Mouse (Mus musculus) midbrain, embryonic 13.5 days (tissue): ENCODE measurements around the gene Csnk1g2. TPM values are rescaled to one million over a fixed set of nuclear protein-coding genes. Genes with fewer than 3 reads are reported as not detected.

ENCODE experiments used
- ATAC-seq: fragments of 200-750 bp; cut with Nextera tagmentation; 2 replicates; pipeline ENCODE4 v1.8.0; 2017; ENCODE audit warnings: mild to moderate bottlenecking, moderate TSS enrichment, moderate library complexity
- H3K27ac ChIP-seq: fragments of 300-500 bp; sonication (generic); 2 replicates; pipeline ENCODE4 v1.5.1; 2015; ENCODE audit warnings: inconsistent platforms, mild to moderate bottlenecking, moderate library complexity
- H3K27me3 ChIP-seq: fragments of 300-500 bp; sonication (generic); 2 replicates; pipeline ENCODE4 v1.6.1; 2015; ENCODE audit warnings: mild to moderate bottlenecking, inconsistent platforms
- H3K36me3 ChIP-seq: fragments of 300-500 bp; sonication (generic); 2 replicates; pipeline ENCODE4 v1.6.1; 2015; ENCODE audit warnings: mild to moderate bottlenecking, inconsistent platforms
- H3K4me1 ChIP-seq: fragments of 300-500 bp; sonication (generic); replicated peaks from 2 replicates; pipeline ENCODE4 v1.6.1; 2015; ENCODE audit warnings: inconsistent platforms
- H3K4me2 ChIP-seq: fragments of 300-500 bp; sonication (generic); replicated peaks from 2 replicates; pipeline ENCODE4 v1.6.1; 2015; ENCODE audit warnings: moderate library complexity, mild to moderate bottlenecking, inconsistent platforms
- H3K4me3 ChIP-seq: fragments of 300-500 bp; sonication (generic); replicated peaks from 2 replicates; pipeline ENCODE4 v1.5.1; 2015; ENCODE audit warnings: mild to moderate bottlenecking, inconsistent platforms
- H3K9ac ChIP-seq: fragments of 300-500 bp; sonication (generic); replicated peaks from 2 replicates; pipeline ENCODE4 v1.6.1; 2015; ENCODE audit warnings: mild to moderate bottlenecking, inconsistent platforms
- H3K9me3 ChIP-seq: fragments of 300-500 bp; sonication (generic); 2 replicates; pipeline ENCODE4 v1.6.1; 2016; ENCODE audit warnings: mild to moderate bottlenecking, inconsistent platforms
- WGBS: fragments of 180-500 bp; shearing (Covaris S2); methylation state at CpG from one replicate; pipeline ENCODE4 v1.1.7; 2015; 5-methylcytosine and 5-hydroxymethylcytosine counted together
- polyA plus RNA-seq: library from polyadenylated mRNA; unstranded; fragments of >200 nt; fragmentation: Nextera tagmentation; extraction: Ambion mirVana; gene quantifications from 2 replicates; pipeline ENCODE4 v1.2.1, GENCODE M21; 2015

Gene Csnk1g2
- polyA plus RNA-seq, 1 experiment from 2014 or later = 115 TPM

DNA sequence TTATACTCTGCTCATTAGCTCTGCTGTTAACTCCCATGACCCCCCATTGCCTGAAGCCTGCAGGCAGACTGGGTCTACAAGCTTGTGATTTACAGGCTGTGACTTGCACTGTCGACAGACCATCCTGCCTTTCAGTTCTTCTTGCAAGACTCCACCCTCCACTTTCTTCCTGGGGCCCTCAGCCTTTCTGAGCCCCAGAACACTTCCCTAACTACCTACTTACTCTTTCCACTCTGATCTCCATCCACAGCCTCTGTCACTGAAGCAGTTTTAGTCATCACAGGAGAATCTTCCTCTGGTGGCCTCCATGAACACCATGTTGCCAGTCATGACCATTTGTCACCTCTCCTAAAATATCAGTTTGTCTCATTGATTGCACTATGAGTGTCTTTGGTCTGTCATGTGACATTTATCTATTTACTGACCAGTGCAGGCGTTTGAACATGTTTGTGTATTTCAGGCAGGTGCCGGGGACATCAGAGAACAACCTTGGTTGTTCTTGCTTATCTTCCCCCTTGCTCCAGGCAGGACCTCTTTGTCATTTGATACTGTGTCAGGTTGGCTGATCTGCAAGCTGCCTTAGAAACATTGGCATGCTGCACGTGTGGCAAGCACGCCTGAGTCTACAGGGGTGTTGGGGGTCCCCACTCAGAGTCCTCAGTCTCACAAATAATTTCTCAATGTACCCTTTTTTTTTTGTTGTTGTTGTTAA is 41.0 kb downstream of the Csnk1g2 start:
- no peaks in the 10 kb centered on the region for H3K9me3 ChIP-seq
- H3K4me3 ChIP-seq = no peak overlapping the region
- no peaks in the 10 kb centered on the region for H3K27me3 ChIP-seq
- no peak overlapping the region for H3K9ac ChIP-seq
- H3K4me2 ChIP-seq = no peak overlapping the region
- ATAC-seq = no peak
- 75% methylated on average over 5 of the region's 5 CpGs for WGBS
- H3K4me1 ChIP-seq = 0 out of 2 replicates have a peak, but pooled peaks cover 10% of the 10 kb centered on the region
- peaks cover 35% of the 10 kb centered on the region for H3K36me3 ChIP-seq
- no peak overlapping the region; the same call in 1 of the 2 replicates for H3K27ac ChIP-seq

DNA sequence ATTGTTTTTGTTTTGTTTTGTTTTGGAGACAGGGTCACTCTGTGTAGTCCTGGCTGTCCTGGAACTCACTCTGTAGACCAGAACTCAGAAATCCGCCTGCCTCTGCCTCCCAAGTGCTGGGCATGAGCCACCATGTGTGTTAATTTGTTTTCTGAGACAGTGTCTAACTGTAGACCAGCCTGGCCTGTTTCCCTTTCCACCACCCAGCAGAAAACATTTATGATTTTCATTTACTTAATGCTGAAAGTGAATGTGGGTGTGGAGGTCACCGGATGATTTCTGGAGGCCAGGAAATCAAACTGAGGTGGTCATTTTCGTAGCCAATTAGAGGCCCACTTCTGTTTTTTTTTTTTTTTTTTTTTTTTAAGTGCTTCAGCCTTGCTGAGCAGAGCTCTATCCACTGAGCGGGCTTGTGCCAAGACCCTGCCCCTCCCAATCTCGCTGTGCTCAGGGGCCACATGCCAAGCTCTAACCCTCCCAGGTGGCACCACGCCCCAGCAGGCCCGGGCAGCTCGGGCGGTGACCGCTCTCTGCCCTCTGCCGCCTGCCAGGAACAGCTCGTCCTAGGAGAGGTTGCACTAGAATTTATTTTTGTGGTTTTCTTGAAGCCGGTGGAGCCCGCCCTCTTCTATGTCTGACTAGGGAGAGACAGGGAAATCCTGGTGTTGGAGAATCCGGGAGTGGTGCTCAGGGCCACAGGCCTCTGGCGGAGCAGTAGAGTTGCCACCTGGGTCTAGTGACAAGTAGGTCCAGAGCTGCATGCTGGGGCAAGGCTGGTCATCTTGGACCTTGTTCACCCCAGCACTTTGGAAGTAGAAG is 41.8 kb downstream of the Csnk1g2 start:
- 54% methylated on average over 16 of the region's 16 CpGs for WGBS
- H3K4me2 ChIP-seq = no peak overlapping the region
- ATAC-seq = 0 out of 2 replicates have a peak, but pooled peaks have one; percentile 37

GRCm38 (mm10) chr10:80665016-80665380 is 42.4 kb downstream of the Csnk1g2 start:
- Histone ChIP-seq H3K27ac (0 out of 2 replicates have a peak overlapping the region, but pooled peaks have one; percentile 10), H3K27me3 (no peaks in the 10 kb centered on the region), H3K36me3 (peaks cover 48% of the 10 kb centered on the region), H3K4me2 (no peak overlapping the region), H3K4me3 (no peak overlapping the region), H3K9ac (no peak overlapping the region), H3K4me1 (0 out of 2 replicates have a peak, but pooled peaks cover 7% of the 10 kb centered on the region), H3K9me3 (no peaks in the 10 kb centered on the region)
- WGBS = 26% methylated on average over 10 of the region's 10 CpGs
- no peak for ATAC-seq

More for the DNA sequence above, 41.8 kb downstream of the Csnk1g2 start:
- Histone ChIP-seq H3K27me3 (no peaks in the 10 kb centered on the region), H3K4me3 (no peak overlapping the region), H3K9ac (no peak overlapping the region), H3K9me3 (no peaks in the 10 kb centered on the region), H3K4me1 (0 out of 2 replicates have a peak, but pooled peaks cover 9% of the 10 kb centered on the region), H3K36me3 (peaks cover 43% of the 10 kb centered on the region), H3K27ac (peak overlapping the region; percentile 10; the same call in 1 of the 2 replicates)

GRCm38 (mm10) chr10:80665459-80665858 is 42.8 kb downstream of the Csnk1g2 start:
- 84% methylated on average over 4 of the region's 4 CpGs for WGBS
- H3K4me2 ChIP-seq = no peak overlapping the region
- no peaks in the 10 kb centered on the region for H3K9me3 ChIP-seq
- no peak overlapping the region for H3K4me3 ChIP-seq
- H3K27ac ChIP-seq = no peak overlapping the region
- 0 out of 2 replicates have a peak, but pooled peaks cover 7% of the 10 kb centered on the region for H3K4me1 ChIP-seq
- H3K27me3 ChIP-seq = no peaks in the 10 kb centered on the region
- ATAC-seq = no peak
- peaks cover 53% of the 10 kb centered on the region for H3K36me3 ChIP-seq
- H3K9ac ChIP-seq = 0 out of 2 replicates have a peak overlapping the region, but pooled peaks have one; percentile 14

DNA sequence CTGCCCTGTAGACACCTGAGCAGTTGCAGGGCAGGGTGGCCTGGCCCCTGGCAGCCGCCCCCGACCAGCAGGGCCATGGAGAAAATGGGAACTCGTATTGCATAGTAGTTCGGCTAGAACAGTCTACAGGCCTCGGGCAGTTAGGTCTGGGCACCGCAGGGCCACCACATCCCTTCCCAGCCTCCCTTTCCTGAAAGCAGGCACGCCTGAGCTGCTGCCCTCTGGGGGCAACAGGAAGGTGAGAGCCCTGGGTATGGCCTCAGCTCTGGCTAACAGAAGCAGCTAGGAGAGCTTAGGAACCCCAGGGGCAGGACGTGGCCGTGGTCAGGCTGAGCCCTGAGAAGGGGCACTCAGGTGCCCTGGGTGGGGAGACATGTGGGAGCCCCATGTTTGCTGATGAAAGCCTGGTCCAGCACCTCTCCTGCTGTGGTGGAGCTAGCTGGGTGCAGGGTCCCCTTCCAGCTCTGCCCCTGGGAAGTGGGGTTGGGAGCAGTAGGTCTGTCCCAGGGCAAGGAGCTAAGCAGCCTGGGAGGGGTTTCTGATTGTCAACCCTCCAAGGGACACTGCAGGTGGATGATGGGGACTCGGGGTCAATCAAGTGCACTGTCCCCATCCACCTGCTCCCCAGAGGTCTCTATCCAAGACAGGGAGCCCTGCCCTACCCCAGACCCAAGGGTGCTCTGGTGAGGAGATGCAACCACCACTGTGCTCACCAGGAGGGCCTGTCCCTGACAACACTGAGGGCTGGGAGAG is 43.5 kb downstream of the Csnk1g2 start:
- Histone ChIP-seq H3K27ac (no peak overlapping the region), H3K36me3 (peaks cover 60% of the 10 kb centered on the region), H3K4me1 (0 out of 2 replicates have a peak, but pooled peaks cover 10% of the 10 kb centered on the region), H3K9me3 (no peaks in the 10 kb centered on the region), H3K27me3 (no peaks in the 10 kb centered on the region), H3K9ac (peak overlapping the region; percentile 4; the same call in 1 of the 2 replicates), H3K4me3 (no peak overlapping the region), H3K4me2 (no peak overlapping the region)
- no peak for ATAC-seq
- 73% methylated on average over 10 of the region's 10 CpGs for WGBS

DNA sequence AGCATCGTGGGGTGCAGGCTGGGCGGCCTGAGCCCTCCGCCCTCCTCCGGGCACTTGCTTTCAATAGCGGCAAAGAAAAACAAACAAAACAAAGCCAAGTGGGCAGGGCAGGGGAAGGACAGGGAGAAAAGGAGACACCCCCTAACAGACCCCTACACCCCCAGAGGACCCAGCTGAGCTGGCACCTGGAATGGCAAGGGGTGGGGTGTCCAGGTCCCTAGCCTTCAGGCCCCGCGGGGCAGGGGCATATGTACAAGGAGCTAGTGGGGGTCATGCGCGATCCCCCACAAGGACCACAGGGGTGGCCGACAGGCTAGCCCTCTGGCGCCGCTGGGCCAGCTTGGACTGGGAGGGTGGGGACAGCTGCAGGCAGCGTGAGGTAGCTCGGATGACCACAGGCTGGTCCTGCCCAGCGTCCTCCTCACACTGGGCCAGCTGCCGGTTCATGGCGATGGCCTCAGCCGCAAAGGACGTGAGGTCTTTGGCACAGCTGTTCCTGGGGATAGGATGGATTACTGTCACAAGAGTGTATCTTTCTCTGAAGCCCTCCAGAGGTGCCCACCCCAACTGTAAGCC is 44.3 kb downstream of the Csnk1g2 start:
- Histone ChIP-seq H3K4me3 (no peak overlapping the region), H3K9me3 (no peaks in the 10 kb centered on the region), H3K4me1 (peaks cover 12% of the 10 kb centered on the region), H3K27ac (no peak overlapping the region), H3K4me2 (no peak overlapping the region), H3K27me3 (no peaks in the 10 kb centered on the region), H3K36me3 (peaks cover 68% of the 10 kb centered on the region), H3K9ac (no peak overlapping the region)
- WGBS = 86% methylated on average over 19 of the region's 19 CpGs
- ATAC-seq = no peak

DNA sequence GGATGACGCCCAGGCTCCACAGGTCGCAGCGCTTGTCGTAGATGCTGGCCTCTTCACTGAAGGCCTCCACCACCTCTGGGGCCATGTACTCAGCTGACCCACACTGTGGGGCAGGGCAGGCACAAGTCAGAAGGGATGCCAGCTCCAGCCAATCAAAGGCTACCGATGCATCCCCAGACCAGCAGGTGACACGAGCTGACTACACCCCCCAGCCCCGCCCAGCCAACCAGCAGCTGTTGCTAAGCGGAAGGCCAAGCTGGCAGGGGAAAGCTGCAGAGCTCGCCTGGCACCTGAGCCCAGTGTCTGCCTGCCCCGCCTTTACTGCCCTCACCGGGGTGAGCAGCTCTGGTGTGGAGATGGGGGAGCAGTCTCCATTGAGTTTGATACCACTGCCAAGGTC is 46.0 kb downstream of the Csnk1g2 start:
- peaks cover 25% of the 10 kb centered on the region for H3K4me1 ChIP-seq
- H3K9me3 ChIP-seq = no peaks in the 10 kb centered on the region
- no peak overlapping the region for H3K27ac ChIP-seq
- no peak overlapping the region for H3K4me3 ChIP-seq
- no peak overlapping the region for H3K9ac ChIP-seq
- peaks cover 73% of the 10 kb centered on the region for H3K36me3 ChIP-seq
- WGBS = 82% methylated on average over 11 of the region's 11 CpGs
- H3K4me2 ChIP-seq = no peak overlapping the region
- ATAC-seq = no peak
- no peaks in the 10 kb centered on the region for H3K27me3 ChIP-seq

- WGBS = 93% methylated on average over 12 of the region's 12 CpGs
- Histone ChIP-seq H3K4me1 (peaks cover 29% of the 10 kb centered on the region), H3K27me3 (no peaks in the 10 kb centered on the region), H3K27ac (no peak overlapping the region), H3K9me3 (no peaks in the 10 kb centered on the region), H3K36me3 (peaks cover 75% of the 10 kb centered on the region), H3K4me2 (no peak overlapping the region), H3K4me3 (no peak overlapping the region), H3K9ac (no peak overlapping the region)
- no peak for ATAC-seq
Measured at GRCm38 (mm10) chr10:80669018-80669417, 46.4 kb downstream of the Csnk1g2 start.

DNA sequence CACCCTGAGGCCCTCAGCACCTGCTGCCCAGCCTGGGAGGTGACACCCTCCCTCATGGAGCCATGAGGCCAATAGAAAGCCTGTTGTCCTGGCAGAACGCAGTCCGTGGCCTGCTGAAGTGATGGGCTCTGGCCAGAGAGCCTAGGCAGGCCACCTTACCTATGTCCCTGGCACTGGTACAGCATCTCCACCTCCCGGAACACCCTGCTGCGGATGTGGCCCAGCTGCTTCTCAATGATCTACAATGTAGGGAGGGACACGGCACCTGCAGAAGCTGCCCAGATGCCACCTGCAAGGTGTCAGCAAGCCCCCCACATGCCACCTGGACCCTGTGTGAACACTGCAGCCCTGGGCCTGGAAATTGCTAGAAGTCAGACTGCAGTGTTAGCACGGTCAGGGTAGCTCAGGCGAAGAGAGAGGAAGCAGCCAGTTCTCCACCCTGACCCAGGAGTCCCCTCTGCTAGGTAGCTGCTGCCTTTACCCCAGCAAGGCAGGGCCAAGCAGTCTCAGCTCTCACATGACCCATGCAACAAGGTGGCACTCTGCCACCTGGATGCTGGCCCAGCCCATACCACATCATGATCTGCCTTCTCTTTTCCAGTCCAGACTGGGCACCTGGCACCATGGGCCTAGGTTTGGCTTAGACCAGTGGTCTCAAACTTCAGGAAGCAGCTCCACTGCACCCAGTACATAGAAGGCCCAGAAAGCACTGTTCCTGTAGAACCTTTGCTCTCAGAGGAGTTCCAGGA is 47.3 kb downstream of the Csnk1g2 start:
- no peak for ATAC-seq
- H3K4me3 ChIP-seq = no peak overlapping the region
- peaks cover 76% of the 10 kb centered on the region for H3K36me3 ChIP-seq
- H3K27me3 ChIP-seq = no peaks in the 10 kb centered on the region
- H3K4me2 ChIP-seq = no peak overlapping the region
- WGBS = 98% methylated on average over 7 of the region's 7 CpGs
- H3K4me1 ChIP-seq = peaks cover 34% of the 10 kb centered on the region
- H3K27ac ChIP-seq = no peak overlapping the region
- H3K9me3 ChIP-seq = no peaks in the 10 kb centered on the region
- H3K9ac ChIP-seq = no peak overlapping the region

GRCm38 (mm10) chr10:80670531-80670930 is 47.9 kb downstream of the Csnk1g2 start:
- 93% methylated on average over 2 of the region's 2 CpGs for WGBS
- no peak overlapping the region for H3K4me2 ChIP-seq
- H3K36me3 ChIP-seq = peaks cover 73% of the 10 kb centered on the region
- H3K4me3 ChIP-seq = no peak overlapping the region
- peaks cover 38% of the 10 kb centered on the region for H3K4me1 ChIP-seq
- H3K27ac ChIP-seq = no peak overlapping the region
- H3K27me3 ChIP-seq = no peaks in the 10 kb centered on the region
- no peaks in the 10 kb centered on the region for H3K9me3 ChIP-seq
- no peak for ATAC-seq
- no peak overlapping the region for H3K9ac ChIP-seq

GRCm38 (mm10) chr10:80671251-80671650 is 48.6 kb downstream of the Csnk1g2 start:
- H3K36me3 ChIP-seq = peaks cover 65% of the 10 kb centered on the region

More at GRCm38 (mm10) chr10:80671251-80671650, 48.6 kb downstream of the Csnk1g2 start:
- WGBS = 93% methylated on average over 4 of the region's 4 CpGs
- H3K4me3 ChIP-seq = no peak overlapping the region
- H3K4me1 ChIP-seq = peaks cover 38% of the 10 kb centered on the region
- peak overlapping the region; percentile 23; the same call in 1 of the 2 replicates for H3K9ac ChIP-seq
- no peak overlapping the region for H3K4me2 ChIP-seq
- no peaks in the 10 kb centered on the region for H3K27me3 ChIP-seq
- no peak for ATAC-seq
- H3K27ac ChIP-seq = no peak overlapping the region
- H3K9me3 ChIP-seq = no peaks in the 10 kb centered on the region
